10 mouse cellular contexts compared by ENCODE assay signal in the genomic region with DNA sequence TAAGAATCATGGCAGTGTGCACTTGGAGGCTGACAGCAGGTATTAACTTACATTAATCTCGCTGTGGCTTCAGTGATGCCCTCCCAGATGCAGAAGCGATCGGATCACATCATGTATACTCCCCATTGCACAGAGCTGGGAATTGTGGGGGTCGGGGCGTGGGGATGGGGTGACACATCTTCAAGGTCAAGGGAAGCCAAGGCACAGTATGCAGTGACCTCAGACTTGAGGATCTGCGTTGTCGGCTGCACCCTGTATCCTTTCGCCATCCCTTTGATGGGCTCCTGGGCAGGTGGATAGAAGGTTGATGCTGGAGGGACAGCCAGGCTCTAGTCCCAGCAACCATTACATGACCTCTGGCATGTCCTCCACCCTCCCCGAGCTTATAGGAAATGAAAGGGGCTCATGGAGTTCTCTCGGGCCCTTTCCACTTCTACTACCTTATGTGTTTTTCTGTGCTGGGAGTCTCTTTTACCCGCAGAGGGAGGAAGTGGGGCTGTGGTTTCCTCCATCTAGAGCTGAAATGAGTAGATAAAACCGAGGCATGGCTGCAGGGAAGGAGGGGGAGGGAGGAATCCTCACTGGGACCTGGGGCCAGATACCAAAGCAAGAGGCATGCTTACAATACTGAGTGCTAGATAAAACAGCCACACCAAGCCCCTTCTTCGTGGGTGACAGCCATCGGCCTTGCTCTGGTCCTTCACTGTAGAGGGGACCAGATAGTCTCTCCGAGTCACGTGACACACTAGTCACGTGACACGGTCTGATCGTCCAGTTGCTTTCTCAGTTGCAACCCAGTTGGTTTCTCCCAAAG.
DNase-seq lines count a peak whose midpoint lies in the region; ATAC-seq and TF ChIP-seq lines count a peak whose summit lies in the region.
"Had no signal": no experiment of that assay in that cellular context is flagged by ENCODE, and none has a peak within 500 bp of the region (broad histone marks: within the 10 kb centered on the region; RNA-seq: fewer than 3 reads in every experiment).

No protein-coding gene starts in this region.

- H3K9ac ChIP-seq in liver, postnatal 0 days (replicated peaks) = 0 out of 2 replicates have a peak overlapping the region, but pooled peaks have one; percentile 23
- H3K9ac ChIP-seq in forebrain, embryonic 11.5 days (ENCODE audit: low read length) = no peak overlapping the region
- H3K9ac ChIP-seq: neural tube, embryonic 12.5 days had no signal

- WGBS in kidney, adult 2 months = 79% methylated on average over 19 of the region's 19 CpGs
- WGBS in liver, postnatal 0 days (ENCODE audit: insufficient replicate concordance) = 30% methylated on average over 19 of the region's 19 CpGs
- 7% methylated on average over 19 of the region's 19 CpGs for WGBS in thymus, adult 2 months
- 90% methylated on average over 19 of the region's 19 CpGs for WGBS in forebrain, embryonic 11.5 days

- DNase-seq in kidney, adult 2 months = peak; percentile 37
- no peak for DNase-seq in kidney, adult 18-20 months
- DNase-seq in liver, postnatal 0 days = peak; percentile 68
- DNase-seq in thymus, adult 2 months = peak; percentile 88
- no peak for DNase-seq in yolk sac, embryonic 10.5 days (ENCODE audit: low spot score)
- no peak for DNase-seq in forebrain, embryonic 11.5 days (ENCODE audit: low spot score)
- no peak for DNase-seq in adrenal gland, adult 18-20 months (ENCODE audit: low spot score in 2 of 2)
- DNase-seq: kidney, postnatal 14 days had no signal

- H3K4me2 ChIP-seq in liver, postnatal 0 days (ENCODE audit: low read depth, low read length) = peak overlapping the region; percentile 68
- no peak overlapping the region for H3K4me2 ChIP-seq in forebrain, embryonic 11.5 days (ENCODE audit: low read depth, low read length, severe bottlenecking)
- H3K4me2 ChIP-seq: neural tube, embryonic 12.5 days had no signal

- TF ChIP-seq EP300 in liver, postnatal 0 days (IDR thresholded peaks at IDR 0.05; ENCODE audit: low read depth) = peak; percentile 80

- no peak overlapping the region for H3K27ac ChIP-seq in kidney, adult 2 months (ENCODE audit: insufficient read depth, low read depth, low read length)
- peak overlapping the region; percentile 65 for H3K27ac ChIP-seq in liver, postnatal 0 days (ENCODE audit: low read depth)
- peak overlapping the region; percentile 89 for H3K27ac ChIP-seq in thymus, adult 2 months (ENCODE audit: control insufficient read depth, insufficient read depth, low read length)
- no peak overlapping the region for H3K27ac ChIP-seq in forebrain, embryonic 11.5 days (ENCODE audit: low read depth, low read length)
- H3K27ac ChIP-seq: neural tube, embryonic 12.5 days had no signal

- no peaks in the 10 kb centered on the region for H3K36me3 ChIP-seq in kidney, adult 2 months (ENCODE audit: control insufficient read depth, insufficient read depth, low read length)
- no peaks in the 10 kb centered on the region for H3K36me3 ChIP-seq in liver, postnatal 0 days (replicated peaks; ENCODE audit: insufficient read depth, low read length)
- H3K36me3 ChIP-seq in thymus, adult 2 months (ENCODE audit: control insufficient read depth, insufficient read depth, low read length) = no peaks in the 10 kb centered on the region
- H3K36me3 ChIP-seq in forebrain, embryonic 11.5 days (ENCODE audit: control insufficient read depth, insufficient read depth, low read length) = no peaks in the 10 kb centered on the region
- H3K36me3 ChIP-seq: neural tube, embryonic 12.5 days had no signal

- H3K4me3 ChIP-seq in kidney, adult 2 months (ENCODE audit: insufficient read depth, low read depth, low read length) = no peak overlapping the region
- H3K4me3 ChIP-seq in liver, postnatal 0 days (ENCODE audit: low read depth, low read length) = peak overlapping the region; percentile 29
- peak overlapping the region; percentile 43 for H3K4me3 ChIP-seq in thymus, adult 2 months (ENCODE audit: control insufficient read depth, insufficient read depth, low read length)
- H3K4me3 ChIP-seq in forebrain, embryonic 11.5 days (ENCODE audit: low read depth, low read length) = no peak overlapping the region
- H3K4me3 ChIP-seq: neural tube, embryonic 12.5 days had no signal

- no peaks in the 10 kb centered on the region for H3K9me3 ChIP-seq in liver, postnatal 0 days (ENCODE audit: low read length)
- H3K9me3 ChIP-seq in forebrain, embryonic 11.5 days (ENCODE audit: control insufficient read depth, low read length) = no peaks in the 10 kb centered on the region
- H3K9me3 ChIP-seq: neural tube, embryonic 12.5 days had no signal

- ATAC-seq in common myeloid progenitor, adult 5-6 weeks (replicated peaks; ENCODE audit: low read depth, poor library complexity, severe bottlenecking) = peak; percentile 70
- peak; percentile 75 for ATAC-seq in liver, postnatal 0 days
- no peak for ATAC-seq in forebrain, embryonic 11.5 days (replicated peaks; ENCODE audit: low FRiP score)

- no peak for TF ChIP-seq POLR2A in kidney, adult 2 months (IDR thresholded peaks at IDR 0.05; ENCODE audit: low read depth, low read length)
- peak; percentile 44; the same call in 1 of the 2 replicates for TF ChIP-seq POLR2A in thymus, adult 2 months (IDR thresholded peaks at IDR 0.05; ENCODE audit: control insufficient read depth, extremely low read depth, insufficient read depth, low read length, poor library complexity)

- H3K27me3 ChIP-seq in kidney, adult 2 months (replicated peaks; ENCODE audit: control insufficient read depth, insufficient read depth, low read length) = no peaks in the 10 kb centered on the region
- H3K27me3 ChIP-seq in liver, postnatal 0 days (ENCODE audit: insufficient read depth, low read length) = no peaks in the 10 kb centered on the region
- H3K27me3 ChIP-seq in thymus, adult 2 months (ENCODE audit: control insufficient read depth, insufficient read depth, low read length) = no peaks in the 10 kb centered on the region
- no peaks in the 10 kb centered on the region for H3K27me3 ChIP-seq in forebrain, embryonic 11.5 days (ENCODE audit: control insufficient read depth, insufficient read depth, low read length)
- H3K27me3 ChIP-seq: neural tube, embryonic 12.5 days had no signal

- no peak for TF ChIP-seq CTCF in kidney, adult 2 months (conservative IDR thresholded peaks at IDR 0.05; ENCODE audit: insufficient read depth, insufficient read length, low read depth, low read length)
- 0 out of 2 replicates have a peak, but pooled peaks have one; percentile 6 for TF ChIP-seq CTCF in liver, postnatal 0 days (IDR thresholded peaks at IDR 0.05; ENCODE audit: low read depth)
- no peak for TF ChIP-seq CTCF in thymus, adult 2 months (IDR thresholded peaks at IDR 0.05; ENCODE audit: borderline replicate concordance, control insufficient read depth, extremely low read depth, insufficient read depth, low read length, poor library complexity)

- no peaks in the 10 kb centered on the region for H3K4me1 ChIP-seq in kidney, adult 2 months (ENCODE audit: control insufficient read depth, insufficient read depth, low read length)
- H3K4me1 ChIP-seq in liver, postnatal 0 days (ENCODE audit: insufficient read depth) = peaks cover 43% of the 10 kb centered on the region
- peaks cover 27% of the 10 kb centered on the region for H3K4me1 ChIP-seq in thymus, adult 2 months (replicated peaks; ENCODE audit: control insufficient read depth, insufficient read depth, low read length)
- H3K4me1 ChIP-seq in forebrain, embryonic 11.5 days (replicated peaks; ENCODE audit: control insufficient read depth, insufficient read depth, low read length) = peaks cover 7% of the 10 kb centered on the region; the same call in 1 of the 2 replicates

Comparison
In these comparisons a context has a peak if more than half of its experiments do, and no peak if none do; other contexts are left out.
1. DNase-seq: peak in kidney, adult 2 months (single experiment), liver, postnatal 0 days (single experiment) and thymus, adult 2 months (single experiment); none in kidney, adult 18-20 months (single experiment), yolk sac, embryonic 10.5 days (single experiment), forebrain, embryonic 11.5 days (single experiment) and adrenal gland, adult 18-20 months (0 of 2).
2. H3K27ac ChIP-seq: peak in liver, postnatal 0 days (single experiment) and thymus, adult 2 months (single experiment); none in kidney, adult 2 months (single experiment) and forebrain, embryonic 11.5 days (single experiment).
3. H3K4me3 ChIP-seq: peak in liver, postnatal 0 days (single experiment) and thymus, adult 2 months (single experiment); none in kidney, adult 2 months (single experiment) and forebrain, embryonic 11.5 days (single experiment).